Mouse (Mus musculus): ENCODE measurements at regions not wholly inside any gene's neighbourhood (a gene's known extent, or its start where the extent isn't known, plus 50 kb on each side); places are given as distances from the start of the nearest gene placed in this dataset.

DNA sequence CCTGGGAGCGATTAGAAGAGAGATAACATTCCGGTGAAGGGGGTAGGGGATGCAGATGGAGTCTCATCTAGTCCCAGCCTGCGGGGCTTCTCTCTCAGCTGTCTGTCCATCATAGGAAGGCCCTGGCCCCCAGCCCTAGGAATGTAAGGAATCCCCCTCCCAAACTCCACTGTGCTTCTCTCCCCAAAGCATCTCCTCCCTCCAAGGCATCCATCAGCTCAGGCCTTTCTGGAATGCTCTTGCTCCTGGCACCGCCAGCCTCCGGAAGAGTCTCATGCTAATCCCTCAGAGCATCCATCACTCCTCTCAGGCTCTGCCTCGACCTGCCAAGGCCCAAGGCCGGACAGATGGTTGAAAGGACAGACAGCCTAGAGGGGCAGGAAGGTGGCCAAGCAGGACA lies 128.4 kb downstream of the Ddx1 start:
- TF ChIP-seq POLR2A (IDR thresholded peaks at IDR 0.05; ENCODE audit: insufficient read length, low read depth), result no peak
- TF ChIP-seq TCF12 (IDR thresholded peaks at IDR 0.05; ENCODE audit: insufficient read depth, poor library complexity, severe bottlenecking), result no peak
- no peak for TF ChIP-seq E2F4 (IDR thresholded peaks at IDR 0.05; ENCODE audit: insufficient read depth)
- no peak for TF ChIP-seq CEBPB (IDR thresholded peaks at IDR 0.05; ENCODE audit: insufficient read depth, poor library complexity, severe bottlenecking)
- TF ChIP-seq SRF (IDR thresholded peaks at IDR 0.05; ENCODE audit: control insufficient read depth, insufficient read length, low read depth), result no peak
- no peak for TF ChIP-seq USF1 (IDR thresholded peaks at IDR 0.05; ENCODE audit: low read depth)
- TF ChIP-seq MAX (IDR thresholded peaks at IDR 0.05; ENCODE audit: low read depth), result no peak
- TF ChIP-seq POLR2AphosphoS2 (IDR thresholded peaks at IDR 0.05; ENCODE audit: insufficient read length, low read depth), result no peak
- TF ChIP-seq TCF3 (IDR thresholded peaks at IDR 0.05; ENCODE audit: insufficient read length, low read depth), result no peak
